In the genomic region with DNA sequence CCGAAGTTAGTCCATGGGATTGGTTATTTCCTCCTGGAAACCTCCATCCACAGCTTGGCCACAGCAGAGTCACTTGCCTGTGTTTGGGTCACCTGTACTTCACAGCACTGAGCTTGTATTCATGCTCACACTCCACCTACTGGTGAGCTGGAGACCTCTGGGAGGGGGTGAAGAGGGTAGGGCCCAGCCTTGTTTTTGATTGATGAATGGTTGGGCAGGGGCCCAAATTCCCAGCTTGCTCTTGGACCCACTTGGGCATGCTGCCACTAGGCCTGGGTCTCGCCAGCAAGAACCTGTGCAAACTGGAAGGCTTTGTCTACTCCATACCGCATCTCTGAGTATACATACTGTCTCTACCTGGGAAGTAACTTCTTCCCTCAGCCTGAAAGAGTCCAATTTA, we compare ENCODE assay signal across 13 mouse cellular contexts. TPM values are rescaled to one million over a fixed set of nuclear protein-coding genes. Genes with fewer than 3 reads are reported as not detected.
DNase-seq lines count a peak whose midpoint lies in the region; ATAC-seq and TF ChIP-seq lines count a peak whose summit lies in the region.
"Had no signal": no experiment of that assay in that cellular context is flagged by ENCODE, and none has a peak within 500 bp of the region (broad histone marks: within the 10 kb centered on the region; RNA-seq: fewer than 3 reads in every experiment).

No protein-coding gene starts in this region.

- H3K9me3 ChIP-seq in hindbrain, embryonic 15.5 days = no peaks in the 10 kb centered on the region
- H3K9me3 ChIP-seq in hindbrain, embryonic 11.5 days (ENCODE audit: control insufficient read depth, low read length) = no peaks in the 10 kb centered on the region
- no peaks in the 10 kb centered on the region for H3K9me3 ChIP-seq in lung, embryonic 16.5 days (ENCODE audit: control insufficient read depth, low read length)
- no peaks in the 10 kb centered on the region for H3K9me3 ChIP-seq in hindbrain, embryonic 16.5 days (ENCODE audit: control insufficient read depth, low read length)
- H3K9me3 ChIP-seq: lung, embryonic 15.5 days had no signal

- peaks cover 5% of the 10 kb centered on the region; the same call in 1 of the 2 replicates for H3K4me1 ChIP-seq in hindbrain, embryonic 15.5 days (replicated peaks)
- no peaks in the 10 kb centered on the region for H3K4me1 ChIP-seq in hindbrain, embryonic 11.5 days (replicated peaks; ENCODE audit: control insufficient read depth, insufficient read depth, low read length)
- peaks cover 7% of the 10 kb centered on the region for H3K4me1 ChIP-seq in lung, embryonic 16.5 days (replicated peaks; ENCODE audit: control insufficient read depth, insufficient read depth, low read length)
- H3K4me1 ChIP-seq in lung, adult 2 months (ENCODE audit: control insufficient read depth, insufficient read depth, low read length) = no peaks in the 10 kb centered on the region
- peaks cover 2% of the 10 kb centered on the region; the same call in 1 of the 2 replicates for H3K4me1 ChIP-seq in hindbrain, embryonic 16.5 days (ENCODE audit: control insufficient read depth, insufficient read depth, low read depth, low read length)
- H3K4me1 ChIP-seq: lung, embryonic 15.5 days had no signal

- H3K4me2 ChIP-seq in hindbrain, embryonic 15.5 days = no peak overlapping the region
- H3K4me2 ChIP-seq in hindbrain, embryonic 11.5 days (replicated peaks; ENCODE audit: low read depth, low read length) = no peak overlapping the region
- H3K4me2 ChIP-seq in lung, embryonic 16.5 days (ENCODE audit: low read depth, low read length) = no peak overlapping the region
- H3K4me2 ChIP-seq in hindbrain, embryonic 16.5 days (ENCODE audit: low read length) = no peak overlapping the region
- H3K4me2 ChIP-seq: heart, embryonic 11.5 days; lung, embryonic 15.5 days had no signal

- H3K27ac ChIP-seq in hindbrain, embryonic 15.5 days (replicated peaks) = no peak overlapping the region
- H3K27ac ChIP-seq in hindbrain, embryonic 11.5 days (ENCODE audit: low read depth, low read length) = no peak overlapping the region
- no peak overlapping the region for H3K27ac ChIP-seq in lung, embryonic 16.5 days (ENCODE audit: low read length)
- no peak overlapping the region for H3K27ac ChIP-seq in hindbrain, embryonic 16.5 days (ENCODE audit: low read depth, low read length)
- H3K27ac ChIP-seq: lung, embryonic 15.5 days had no signal

- ATAC-seq in CD4-positive, CD25-positive, alpha-beta regulatory T cell, adult 4 months = no peak
- ATAC-seq in hindbrain, embryonic 15.5 days (ENCODE audit: low FRiP score, low read depth) = peak; percentile 65; the same call in 1 of the 2 replicates
- ATAC-seq in hindbrain, embryonic 11.5 days (ENCODE audit: low FRiP score) = no peak
- peak; percentile 61; the same call in 1 of the 2 replicates for ATAC-seq in lung, embryonic 16.5 days (ENCODE audit: low read depth)
- peak; percentile 75 for ATAC-seq in hindbrain, embryonic 16.5 days
- ATAC-seq: midbrain, embryonic 16.5 days had no signal

- DNase-seq in CD4-positive, CD25-positive, alpha-beta regulatory T cell, adult 2 months (ENCODE audit: low read depth, low spot score) = peak; percentile 31
- DNase-seq in hindbrain, embryonic 11.5 days (ENCODE audit: low spot score) = no peak
- DNase-seq in lung, adult 2 months = no peak
- no peak for DNase-seq in spleen, adult 18-20 months
- DNase-seq: layer of hippocampus, postnatal 36 days; thymus, postnatal 36 days had no signal

- no peaks in the 10 kb centered on the region for H3K27me3 ChIP-seq in hindbrain, embryonic 15.5 days
- no peaks in the 10 kb centered on the region for H3K27me3 ChIP-seq in hindbrain, embryonic 11.5 days (ENCODE audit: control insufficient read depth, insufficient read depth, low read length)
- no peaks in the 10 kb centered on the region for H3K27me3 ChIP-seq in lung, embryonic 16.5 days (ENCODE audit: control insufficient read depth, insufficient read depth, low read depth, low read length)
- H3K27me3 ChIP-seq in hindbrain, embryonic 16.5 days (replicated peaks; ENCODE audit: control insufficient read depth, insufficient read depth, low read length) = no peaks in the 10 kb centered on the region
- H3K27me3 ChIP-seq: lung, embryonic 15.5 days had no signal

- H3K36me3 ChIP-seq in hindbrain, embryonic 15.5 days = peaks cover 21% of the 10 kb centered on the region
- no peaks in the 10 kb centered on the region for H3K36me3 ChIP-seq in hindbrain, embryonic 11.5 days (ENCODE audit: control insufficient read depth, insufficient read depth, low read length)
- peaks cover 8% of the 10 kb centered on the region; the same call in 1 of the 2 replicates for H3K36me3 ChIP-seq in lung, embryonic 16.5 days (ENCODE audit: control insufficient read depth, insufficient read depth, low read length)
- peaks cover 8% of the 10 kb centered on the region; the same call in 1 of the 2 replicates for H3K36me3 ChIP-seq in hindbrain, embryonic 16.5 days (ENCODE audit: control insufficient read depth, insufficient read depth, low read length)

- H3K9ac ChIP-seq in hindbrain, embryonic 15.5 days = no peak overlapping the region
- no peak overlapping the region for H3K9ac ChIP-seq in hindbrain, embryonic 11.5 days (ENCODE audit: low read depth, low read length)
- no peak overlapping the region for H3K9ac ChIP-seq in lung, embryonic 16.5 days (ENCODE audit: low read length)
- no peak overlapping the region for H3K9ac ChIP-seq in hindbrain, embryonic 16.5 days (ENCODE audit: low read depth, low read length)
- H3K9ac ChIP-seq: lung, embryonic 15.5 days had no signal

- no peak for TF ChIP-seq POLR2A in lung, adult 2 months (IDR thresholded peaks at IDR 0.05; ENCODE audit: borderline replicate concordance, extremely low read depth, low read depth, low read length)

- no peak for TF ChIP-seq CTCF in lung, adult 2 months (IDR thresholded peaks at IDR 0.05; ENCODE audit: insufficient read depth, low read length)

- H3K4me3 ChIP-seq in hindbrain, embryonic 15.5 days = no peak overlapping the region
- no peak overlapping the region for H3K4me3 ChIP-seq in hindbrain, embryonic 11.5 days (ENCODE audit: low read depth, low read length)
- H3K4me3 ChIP-seq in lung, embryonic 16.5 days (ENCODE audit: low read length) = no peak overlapping the region
- no peak overlapping the region for H3K4me3 ChIP-seq in lung, adult 2 months (replicated peaks; ENCODE audit: extremely low read depth, low read depth, low read length)
- no peak overlapping the region for H3K4me3 ChIP-seq in hindbrain, embryonic 16.5 days (ENCODE audit: low read length)
- H3K4me3 ChIP-seq: lung, embryonic 15.5 days had no signal

- WGBS in hindbrain, embryonic 15.5 days = 70% methylated on average over 3 of the region's 3 CpGs
- WGBS in hindbrain, embryonic 11.5 days = 82% methylated on average over 3 of the region's 3 CpGs
- 48% methylated on average over 3 of the region's 3 CpGs for whole genome bisulfite sequencing in lung, embryonic 16.5 days
- WGBS in lung, adult 2 months = 63% methylated on average over 3 of the region's 3 CpGs
- WGBS in hindbrain, embryonic 16.5 days = 58% methylated on average over 3 of the region's 3 CpGs

RNA-seq across cellular contexts. Expression of a gene that starts 8.4 kb away (rescaled TPM):
- 1 to 10 TPM; 4.8 to 8.9 TPM for polyA plus RNA-seq in CD4-positive, CD25-positive, alpha-beta regulatory T cell, adult 4 months (2017; shearing (Covaris generic))
- 19.3 and 25.9 TPM in 2 replicates for polyA plus RNA-seq in hindbrain, embryonic 15.5 days (2015; fragmentation: Nextera tagmentation; extraction: Ambion mirVana)
- polyA plus RNA-seq in hindbrain, embryonic 11.5 days (2014; fragmentation: Nextera tagmentation; extraction: Ambion mirVana) = 5.2 and 7.0 TPM in 2 replicates
- 15.4 and 18.0 TPM in 2 replicates for polyA plus RNA-seq in lung, embryonic 16.5 days (2015; fragmentation: Nextera tagmentation; extraction: Ambion mirVana)
- polyA plus RNA-seq in lung, adult 2 months (2012; rRNA removed) = 107 and 119 TPM in 2 replicates
- 19.3 and 22.6 TPM in 2 replicates for polyA plus RNA-seq in hindbrain, embryonic 16.5 days (2015; fragmentation: Nextera tagmentation; extraction: Ambion mirVana)

RNA-seq across cellular contexts. Expression of a gene that starts 26.6 kb away (rescaled TPM):
- 10 to 100 TPM; 18.1 to 19.5 TPM for polyA plus RNA-seq in CD4-positive, CD25-positive, alpha-beta regulatory T cell, adult 4 months (2017; shearing (Covaris generic))
- 29.9 and 33.5 TPM in 2 replicates for polyA plus RNA-seq in hindbrain, embryonic 15.5 days (2015; fragmentation: Nextera tagmentation; extraction: Ambion mirVana)
- polyA plus RNA-seq in hindbrain, embryonic 11.5 days (2014; fragmentation: Nextera tagmentation; extraction: Ambion mirVana) = 59.0 and 69.2 TPM in 2 replicates
- polyA plus RNA-seq in lung, embryonic 16.5 days (2015; fragmentation: Nextera tagmentation; extraction: Ambion mirVana) = 57.3 and 58.4 TPM in 2 replicates
- 7.5 and 12.8 TPM in 2 replicates for polyA plus RNA-seq in lung, adult 2 months (2012; rRNA removed)
- polyA plus RNA-seq in hindbrain, embryonic 16.5 days (2015; fragmentation: Nextera tagmentation; extraction: Ambion mirVana) = 26.3 and 36.5 TPM in 2 replicates

Comparison
In these comparisons a context has a peak if more than half of its experiments do, and no peak if none do; other contexts are left out.
1. ATAC-seq: peak in hindbrain, embryonic 15.5 days (single experiment), lung, embryonic 16.5 days (single experiment) and hindbrain, embryonic 16.5 days (single experiment); none in CD4-positive, CD25-positive, alpha-beta regulatory T cell, adult 4 months (single experiment) and hindbrain, embryonic 11.5 days (single experiment).